Mouse (Mus musculus) CH12.LX (cell line): ENCODE data around the gene Teddm1b. TPM values are rescaled to one million over a fixed set of nuclear protein-coding genes. Genes with fewer than 3 reads are reported as not detected.

Experiments
- DNase-seq: peaks from one replicate; pipeline ENCODE4 v3.0.0-alpha.2; 2013; ENCODE audit errors: extremely low read depth
- H3K27ac ChIP-seq: 2 replicates; pipeline ENCODE4 v1.5.1; 2012; ENCODE audit warnings: low read depth, mild to moderate bottlenecking, control low read depth, moderate library complexity; ENCODE audit not compliant: insufficient read depth
- H3K27me3 ChIP-seq: replicated peaks from 2 replicates; pipeline ENCODE3; 2012; ENCODE audit warnings: inconsistent platforms
- H3K36me3 ChIP-seq, 2 experiments: replicated peaks in 1 of 2; 2 replicates each; pipeline versions ENCODE3 to v1.6.1; 2012; ENCODE audit warnings: inconsistent platforms in 1 of 2, low read length in 1 of 2, mild to moderate bottlenecking in 1 of 2, mixed read lengths in 1 of 2, moderate library complexity in 1 of 2; ENCODE audit not compliant: control insufficient read depth in 1 of 2, insufficient read depth in 1 of 2
- H3K4me1 ChIP-seq, 2 experiments: 2 replicates each; pipeline ENCODE4 v1.6.1; 2012; ENCODE audit warnings: inconsistent platforms in 1 of 2, moderate library complexity in 1 of 2; ENCODE audit not compliant: insufficient read depth in 2 of 2, control insufficient read depth in 1 of 2
- H3K4me2 ChIP-seq: 2 replicates; pipeline ENCODE4 v1.6.1; 2012; ENCODE audit warnings: low read depth, mild to moderate bottlenecking, control low read depth; ENCODE audit not compliant: poor library complexity, insufficient read depth, severe bottlenecking
- H3K4me3 ChIP-seq, 3 experiments: fragments of 150-350 bp in 1 of 3; sonication (generic) in 1 of 3; replicated peaks in 1 of 3; 2 replicates each; pipeline versions ENCODE3 to v1.5.1; 2011 to 2012; ENCODE audit warnings: low read depth in 2 of 3, low read length in 2 of 3, mild to moderate bottlenecking in 2 of 3, moderate library complexity in 2 of 3, control low read depth in 1 of 3, improper control_type of control experiment in 1 of 3, inconsistent platforms in 1 of 3, mixed read lengths in 1 of 3; ENCODE audit not compliant: poor library complexity in 1 of 3
- H3K79me2 ChIP-seq: replicated peaks from 2 replicates; pipeline ENCODE4 v1.6.1; 2012; ENCODE audit warnings: mild to moderate bottlenecking, moderate library complexity; ENCODE audit not compliant: control insufficient read depth, poor library complexity, insufficient read depth, severe bottlenecking; ENCODE audit errors: extremely low read depth
- H3K9ac ChIP-seq: 2 replicates; pipeline ENCODE4 v1.6.1; 2012; ENCODE audit warnings: low read depth, mild to moderate bottlenecking, control low read depth, moderate library complexity; ENCODE audit not compliant: insufficient read depth
- H3K9me3 ChIP-seq: replicated peaks from 2 replicates; pipeline ENCODE3; 2012; ENCODE audit warnings: low read length, inconsistent platforms, mixed read lengths
- CHD1 ChIP-seq: IDR thresholded peaks from 2 replicates; pipeline ENCODE4 v1.6.1; 2012; ENCODE audit warnings: low read depth, low read length, improper control_type of control experiment, inconsistent platforms
- CHD2 ChIP-seq: IDR thresholded peaks from 2 replicates; pipeline ENCODE4 v1.6.1; 2011; ENCODE audit warnings: low read length, improper control_type of control experiment
- CTCF ChIP-seq, 2 experiments: IDR thresholded peaks in 1 of 2; conservative IDR thresholded peaks in 1 of 2; 2 replicates each; pipeline ENCODE4 v1.5.1; 2011 to 2012; ENCODE audit warnings: low read depth in 2 of 2, low read length in 2 of 2, improper control_type of control experiment in 1 of 2, inconsistent platforms in 1 of 2, mild to moderate bottlenecking in 1 of 2, moderate library complexity in 1 of 2
- ELF1 ChIP-seq: IDR thresholded peaks from 2 replicates; pipeline ENCODE4 v1.6.1; 2014; ENCODE audit warnings: low read depth, mild to moderate bottlenecking, inconsistent platforms, low read length, improper control_type of control experiment
- ETS1 ChIP-seq: conservative IDR thresholded peaks from 2 replicates; pipeline ENCODE4 v1.6.1; 2012; ENCODE audit warnings: low read depth, mild to moderate bottlenecking, inconsistent platforms, low read length, improper control_type of control experiment, moderate library complexity
- GABPA ChIP-seq: IDR thresholded peaks from 2 replicates; pipeline ENCODE4 v1.6.1; 2012; ENCODE audit warnings: low read depth, low read length, improper control_type of control experiment, inconsistent platforms; ENCODE audit not compliant: insufficient replicate concordance
- IRF4 ChIP-seq: IDR thresholded peaks from 2 replicates; pipeline ENCODE4 v1.6.1; 2014; ENCODE audit warnings: low read depth, mild to moderate bottlenecking, inconsistent platforms, low read length, improper control_type of control experiment
- JUN ChIP-seq: IDR thresholded peaks from 2 replicates; pipeline ENCODE4 v1.6.1; 2011; ENCODE audit warnings: low read depth, mild to moderate bottlenecking, low read length, improper control_type of control experiment, moderate library complexity; ENCODE audit not compliant: insufficient read depth
- PAX5 ChIP-seq: IDR thresholded peaks from 2 replicates; pipeline ENCODE4 v1.6.1; 2012; ENCODE audit warnings: low read length, inconsistent platforms, mixed read lengths
- RCOR1 ChIP-seq: conservative IDR thresholded peaks from 2 replicates; pipeline ENCODE4 v1.6.1; 2012; ENCODE audit warnings: low read depth, mild to moderate bottlenecking, inconsistent platforms, low read length, improper control_type of control experiment
- UBTF ChIP-seq: IDR thresholded peaks from 2 replicates; pipeline ENCODE4 v1.6.1; 2012; ENCODE audit warnings: low read depth, mild to moderate bottlenecking, inconsistent platforms, low read length, improper control_type of control experiment, moderate library complexity
- ZKSCAN1 ChIP-seq: IDR thresholded peaks from 2 replicates; pipeline ENCODE4 v1.6.1; 2012; ENCODE audit warnings: low read depth, inconsistent platforms, low read length, improper control_type of control experiment, borderline replicate concordance
- ZNF384 ChIP-seq: IDR thresholded peaks from 2 replicates; pipeline ENCODE4 v1.6.1; 2012; ENCODE audit warnings: low read depth, low read length, improper control_type of control experiment, inconsistent platforms
- dilution Hi-C: fragments of 300-500 bp; cut with MboI; formaldehyde crosslinking; loops from 2 replicates; pipeline ENCODE4 v1.14.3; 2020; ENCODE audit warnings: low sequenced_read_pairs; ENCODE audit not compliant: extremely low pct_unique_long_range_greater_than_20kb, extremely low pct_ligation_motif_present
- in situ Hi-C: fragments of 300-500 bp; cut with MboI; formaldehyde crosslinking; loops from 3 replicates; pipeline ENCODE4 v1.14.3; 2019; ENCODE audit warnings: low sequenced_read_pairs, low pct_ligation_motif_present, low pct_unique_long_range_greater_than_20kb, mixed read lengths
- polyA plus RNA-seq: library from polyadenylated mRNA; unstranded; fragments of >175 nt; gene quantifications from 2 replicates; pipeline ENCODE4 v1.2.1, GENCODE M21; 2012; ENCODE audit warnings: low read depth; ENCODE audit not compliant: insufficient read length
- total RNA-seq, 2 experiments: library from RNA; depleted of rRNA; stranded (reverse); fragments of 300-350 nt in 1 of 2; fragments of >200 nt in 1 of 2; gene quantifications; 2 replicates each; pipeline ENCODE4 v1.2.3; 2012 to 2014

Teddm1b gene
- total and polyA plus RNA-seq, 3 experiments = 0.10 TPM; not detected in 2

DNA sequence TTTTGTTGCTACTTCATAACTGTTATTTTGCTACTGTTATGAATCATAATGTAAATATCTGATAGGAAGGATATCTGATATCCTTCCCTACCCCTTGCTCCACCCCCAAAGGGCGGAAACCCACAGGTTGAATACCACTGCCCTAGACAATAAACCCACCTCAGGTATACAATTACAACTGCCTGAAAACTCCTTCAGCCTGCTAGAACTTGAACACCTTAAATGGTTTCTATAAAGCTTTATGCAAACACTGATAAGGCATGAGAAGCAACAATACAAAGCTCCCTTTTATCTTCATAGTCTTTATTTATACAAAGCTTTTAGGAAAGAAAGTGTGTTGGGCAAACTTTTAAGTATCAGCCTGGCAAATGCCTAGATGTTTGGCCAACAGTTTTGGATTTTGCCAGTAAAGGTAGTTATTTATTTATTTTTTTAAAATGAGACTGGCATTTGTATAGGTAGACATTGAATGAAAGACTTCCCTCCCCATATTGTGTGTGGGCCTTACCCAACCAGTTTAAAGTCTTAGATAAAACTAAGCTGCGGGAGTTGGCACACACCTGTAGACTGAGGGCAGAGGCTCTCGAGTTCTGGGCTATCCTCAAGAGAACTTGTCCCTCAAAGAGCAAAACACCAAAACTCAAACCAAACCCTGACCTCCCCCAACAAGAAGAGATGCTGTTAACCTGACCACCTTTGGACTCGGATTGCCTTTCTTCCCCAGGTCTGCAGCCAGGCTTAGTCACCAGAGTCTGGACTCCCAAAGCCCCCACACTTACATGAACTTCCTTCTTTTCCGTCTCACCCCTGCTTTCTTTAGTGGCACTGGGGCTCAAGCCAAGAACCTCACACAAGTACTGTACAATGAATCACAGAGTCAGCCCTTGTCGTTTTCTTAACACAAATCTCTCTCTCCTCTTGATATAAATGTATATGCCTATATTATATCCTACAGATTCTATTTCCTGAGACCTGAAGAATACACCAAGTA lies 50.5 kb downstream of the Teddm1b start:
- H3K4me2 ChIP-seq = no peak overlapping the region
- dilution Hi-C loops = no loop called here
- H3K4me1 ChIP-seq = no peaks in the 10 kb centered on the region
- in situ Hi-C loops = no loop called here
- no peak overlapping the region for H3K9ac ChIP-seq
- DNase-seq = no peak
- no peak overlapping the region for H3K4me3 ChIP-seq
- H3K27ac ChIP-seq = no peak overlapping the region
- no peaks in the 10 kb centered on the region for H3K27me3 ChIP-seq
- H3K9me3 ChIP-seq = no peaks in the 10 kb centered on the region
- no peak for TF ChIP-seq PAX5
- TF ChIP-seq CTCF (conservative IDR thresholded peaks at IDR 0.05 in 1 of 2, IDR thresholded peaks at IDR 0.05 in 1 of 2; ENCODE audit: low read depth in 2 of 2, low read length in 2 of 2) = no peak
- TF ChIP-seq UBTF = no peak
- no peak for TF ChIP-seq RCOR1
- no peak for TF ChIP-seq GABPA
- TF ChIP-seq CHD1 = no peak
- TF ChIP-seq IRF4 = no peak
- TF ChIP-seq ZKSCAN1 = no peak
- TF ChIP-seq CHD2 = no peak
- no peak for TF ChIP-seq ZNF384
- no peak for TF ChIP-seq ELF1
- no peak for TF ChIP-seq ETS1
- TF ChIP-seq JUN = no peak
- TF ChIP-seq, all 38 proteins: peak for 0
- H3K79me2 ChIP-seq = no peaks in the 10 kb centered on the region
- no peaks in the 10 kb centered on the region for H3K36me3 ChIP-seq

Other genes starting within 250 kb of the Teddm1b start
- not detected in 2 replicates for gene Rgs8, start 221.3 kb upstream of the Teddm1b start, total RNA-seq (2012; rRNA removed)
- gene Rgs8, start 221.3 kb upstream of the Teddm1b start, total RNA-seq (2014; rRNA removed) = not detected in 2 replicates
- gene Rgs8, start 221.3 kb upstream of the Teddm1b start, polyA plus RNA-seq = 0.03 TPM in 1 of 2 replicates, not detected in the other
- gene Rgs16, start 134.0 kb upstream of the Teddm1b start, total RNA-seq (2012; rRNA removed) = 0.21 and 0.25 TPM in 2 replicates
- gene Rgs16, start 134.0 kb upstream of the Teddm1b start, total RNA-seq (2014; rRNA removed) = 0.15 TPM in 2 replicates
- gene Rgs16, start 134.0 kb upstream of the Teddm1b start, polyA plus RNA-seq = 0.26 TPM in 1 of 2 replicates, not detected in the other
- gene Rnasel, start 124.9 kb upstream of the Teddm1b start, total RNA-seq (2012; rRNA removed) = 7.5 and 8.4 TPM in 2 replicates
- gene Rnasel, start 124.9 kb upstream of the Teddm1b start, total RNA-seq (2014; rRNA removed) = 9.2 and 9.7 TPM in 2 replicates
- gene Rnasel, start 124.9 kb upstream of the Teddm1b start, polyA plus RNA-seq = 18.8 and 19.8 TPM in 2 replicates
- not detected in 2 replicates for gene Rgsl1, start 30.2 kb upstream of the Teddm1b start, total RNA-seq (2012; rRNA removed)
- not detected in 2 replicates for gene Rgsl1, start 30.2 kb upstream of the Teddm1b start, total RNA-seq (2014; rRNA removed)
- gene Rgsl1, start 30.2 kb upstream of the Teddm1b start, polyA plus RNA-seq = 0.10 and 0.20 TPM in 2 replicates
- gene Teddm1a, start 17.4 kb downstream of the Teddm1b start, total RNA-seq (2012; rRNA removed) = not detected in 2 replicates
- not detected in 2 replicates for gene Teddm1a, start 17.4 kb downstream of the Teddm1b start, total RNA-seq (2014; rRNA removed)
- gene Teddm1a, start 17.4 kb downstream of the Teddm1b start, polyA plus RNA-seq = not detected in 2 replicates
- gene Glul, start 25.6 kb downstream of the Teddm1b start, total RNA-seq (2012; rRNA removed) = 22.6 and 23.0 TPM in 2 replicates
- gene Glul, start 25.6 kb downstream of the Teddm1b start, total RNA-seq (2014; rRNA removed) = 49.1 and 51.1 TPM in 2 replicates
- gene Glul, start 25.6 kb downstream of the Teddm1b start, polyA plus RNA-seq = 45.2 and 58.7 TPM in 2 replicates
- 0.04 TPM in 1 of 2 replicates, not detected in the other for gene Teddm2, start 25.9 kb downstream of the Teddm1b start, total RNA-seq (2012; rRNA removed)
- gene Teddm2, start 25.9 kb downstream of the Teddm1b start, total RNA-seq (2014; rRNA removed) = not detected in 2 replicates
- not detected in 2 replicates for gene Teddm2, start 25.9 kb downstream of the Teddm1b start, polyA plus RNA-seq